Mouse (Mus musculus) ovary, postnatal 14 days (tissue): Measurements from ENCODE around the gene Gm15448.
"Not testable (repeated sequence)": the region's sequence is repeated elsewhere in the genome, so short reads cannot be mapped to it uniquely, and the experiment has no call there.

ENCODE experiments used
- DNase-seq: peaks from one replicate; pipeline ENCODE4 v3.0.0; 2022; ENCODE audit warnings: low spot score

Gm15448 gene

GRCm38 (mm10) chr7:3825599-3825998 lies at the start of gene Gm15448:
Gene Gm15448 (minus strand): TSS chr7:3825687.
- DNase-seq: not testable (repeated sequence)

GRCm38 (mm10) chr7:3875032-3875431 lies 49.5 kb upstream of the Gm15448 start:
- DNase-seq: not testable (repeated sequence)

- not testable (repeated sequence) for DNase-seq
These were observed 19.5 kb upstream of the Gm15448 start, which contains the start of gene Pira2 for GRCm38 (mm10) chr7:3844951-3845350. Gene Pira2 (minus strand): TSS chr7:3845051.

GRCm38 (mm10) chr7:3837854-3838253 lies 12.4 kb upstream of the Gm15448 start:
- DNase-seq: not testable (repeated sequence)

- not testable (repeated sequence) for DNase-seq
These were observed 5.1 kb upstream of the Gm15448 start for GRCm38 (mm10) chr7:3830633-3831032.

GRCm38 (mm10) chr7:3811912-3812311 lies 13.6 kb downstream of the Gm15448 start:
- not testable (repeated sequence) for DNase-seq

- DNase-seq: not testable (repeated sequence)
These were observed 22.6 kb downstream of the Gm15448 start for GRCm38 (mm10) chr7:3802935-3803334.

GRCm38 (mm10) chr7:3799940-3800339 lies 25.5 kb downstream of the Gm15448 start:
- not testable (repeated sequence) for DNase-seq

GRCm38 (mm10) chr7:3796286-3796685 lies 29.2 kb downstream of the Gm15448 start:
- not testable (repeated sequence) for DNase-seq
